Comparison of ENCODE assay signal across 8 mouse cellular contexts in the genomic region with DNA sequence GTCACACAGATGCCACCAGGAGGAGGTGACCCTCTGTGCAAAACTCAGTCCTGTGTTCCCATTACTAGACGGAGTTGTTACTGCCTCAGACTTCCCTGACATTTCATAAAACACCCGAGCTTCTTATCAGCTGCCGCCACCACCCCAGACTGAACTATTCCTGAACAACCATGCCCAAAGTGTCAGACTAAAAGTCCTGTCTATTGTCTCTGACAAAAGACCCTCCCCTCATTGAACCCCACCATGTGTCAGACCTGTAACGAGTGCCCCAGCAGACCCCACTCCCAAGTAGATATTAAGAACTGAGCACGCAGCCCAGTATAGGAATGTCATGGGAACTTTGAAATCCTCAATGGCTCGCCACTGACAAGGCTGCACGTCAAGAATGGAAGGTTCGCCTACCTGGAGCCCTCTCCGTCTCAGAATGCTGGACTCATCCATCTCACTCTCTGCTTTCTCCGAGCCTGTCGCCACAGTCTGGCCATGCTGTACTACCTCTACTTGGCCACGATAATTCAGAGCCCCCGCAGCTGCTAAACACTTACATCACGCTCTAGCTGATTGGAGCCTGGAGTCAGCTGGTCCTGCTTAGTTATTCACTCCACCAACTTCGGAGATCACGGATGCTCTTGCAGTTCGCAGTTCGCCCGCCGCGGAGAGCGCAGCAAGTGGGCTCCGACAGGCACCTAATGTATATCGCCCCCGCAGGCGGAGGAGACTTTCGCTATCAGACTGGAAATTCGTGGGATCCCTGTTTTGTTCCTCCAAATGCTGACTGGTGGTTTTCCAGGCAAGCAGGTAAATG.
DNase-seq lines count a peak whose midpoint lies in the region; ATAC-seq and TF ChIP-seq lines count a peak whose summit lies in the region.

No protein-coding gene starts in this region.

- H3K27me3 ChIP-seq in embryonic facial prominence, embryonic 13.5 days: peaks cover 36% of the 10 kb centered on the region
- no peaks in the 10 kb centered on the region for H3K27me3 ChIP-seq in kidney, adult 2 months (replicated peaks; ENCODE audit: control insufficient read depth, insufficient read depth, low read length)

- intact Hi-C loops in left cerebral cortex, postnatal 4 days (cut with DNase I): no loop called here

- ATAC-seq in cerebellum, adult (ENCODE audit: insufficient number of reproducible peaks, low FRiP score, low TSS enrichment): peak; percentile 65
- ATAC-seq in embryonic facial prominence, embryonic 13.5 days (ENCODE audit: insufficient number of reproducible peaks, insufficient read depth, low FRiP score, low TSS enrichment, low read depth): peak; percentile 78; the same call in 1 of the 2 replicates
- ATAC-seq in megakaryocyte-erythroid progenitor cell, adult 5-6 weeks (replicated peaks; ENCODE audit: low FRiP score, low TSS enrichment, poor library complexity, severe bottlenecking): peak; percentile 76

- no peak for TF ChIP-seq POLR2A in kidney, adult 2 months (IDR thresholded peaks at IDR 0.05; ENCODE audit: low read depth, low read length)

- no peaks in the 10 kb centered on the region for H3K9me3 ChIP-seq in embryonic facial prominence, embryonic 13.5 days

- no peak overlapping the region for H3K27ac ChIP-seq in embryonic facial prominence, embryonic 13.5 days
- no peak overlapping the region for H3K27ac ChIP-seq in kidney, adult 2 months (ENCODE audit: insufficient read depth, low read depth, low read length)

- H3K4me3 ChIP-seq in embryonic facial prominence, embryonic 13.5 days: peak overlapping the region; percentile 47
- H3K4me3 ChIP-seq in kidney, adult 2 months (ENCODE audit: insufficient read depth, low read depth, low read length): peak overlapping the region; percentile 24

- H3K36me3 ChIP-seq in embryonic facial prominence, embryonic 13.5 days: no peaks in the 10 kb centered on the region
- H3K36me3 ChIP-seq in kidney, adult 2 months (ENCODE audit: control insufficient read depth, insufficient read depth, low read length): no peaks in the 10 kb centered on the region

- DNase-seq in cerebellum, adult 11 months: no peak
- DNase-seq in heart, adult 9 months (ENCODE audit: low spot score in 2 of 2): peak; percentile 59 to 83
- DNase-seq in kidney, adult 2 months: peak; percentile 57
- DNase-seq in left cerebral cortex, postnatal 4 days: peak; percentile 50
- DNase-seq in spleen, postnatal 10 days (ENCODE audit: low spot score in 2 of 2): peak; percentile 12 to 60

- peak overlapping the region; percentile 81 for H3K4me2 ChIP-seq in embryonic facial prominence, embryonic 13.5 days

- 6% methylated on average over 28 of the region's 28 CpGs for WGBS in embryonic facial prominence, embryonic 13.5 days
- WGBS in kidney, adult 2 months: 9% methylated on average over 28 of the region's 28 CpGs

- peak overlapping the region; percentile 58 for H3K9ac ChIP-seq in embryonic facial prominence, embryonic 13.5 days

- peaks cover 13% of the 10 kb centered on the region; the same call in 1 of the 2 replicates for H3K4me1 ChIP-seq in embryonic facial prominence, embryonic 13.5 days
- peaks cover 6% of the 10 kb centered on the region; the same call in 1 of the 2 replicates for H3K4me1 ChIP-seq in kidney, adult 2 months (ENCODE audit: control insufficient read depth, insufficient read depth, low read length)

- TF ChIP-seq CTCF in kidney, adult 2 months (conservative IDR thresholded peaks at IDR 0.05; ENCODE audit: insufficient read depth, insufficient read length, low read depth, low read length): no peak
